Mouse (Mus musculus): ENCODE measurements at regions not wholly inside any gene's neighbourhood (a gene's known extent, or its start where the extent isn't known, plus 50 kb on each side); places are given as distances from the start of the nearest gene placed in this dataset.

- DNase-seq (ENCODE audit: low read depth, low spot score), result no peak
Observed at GRCm38 (mm10) chr10:46329052-46329451, 751.4 kb downstream of the Hace1 start.

GRCm38 (mm10) chr10:46331599-46332283 is 754.1 kb downstream of the Hace1 start:
- DNase-seq (ENCODE audit: low read depth, low spot score), result no peak

GRCm38 (mm10) chr10:46333231-46333630 is 755.6 kb downstream of the Hace1 start:
- no peak for DNase-seq (ENCODE audit: low read depth, low spot score)

GRCm38 (mm10) chr10:46345315-46345714 is 767.7 kb downstream of the Hace1 start:
- DNase-seq (ENCODE audit: low read depth, low spot score), result no peak

GRCm38 (mm10) chr10:46349613-46350012 is 772.0 kb downstream of the Hace1 start:
- DNase-seq (ENCODE audit: low read depth, low spot score), result no peak

GRCm38 (mm10) chr10:46350196-46350595 is 772.6 kb downstream of the Hace1 start:
- no peak for DNase-seq (ENCODE audit: low read depth, low spot score)

- no peak for DNase-seq (ENCODE audit: low read depth, low spot score)
Observed at GRCm38 (mm10) chr10:46356775-46357174, 779.1 kb downstream of the Hace1 start.

GRCm38 (mm10) chr10:46373715-46374475 is 796.3 kb downstream of the Hace1 start:
- no peak for DNase-seq (ENCODE audit: low read depth, low spot score)

- no peak for DNase-seq (ENCODE audit: low read depth, low spot score)
Observed at GRCm38 (mm10) chr10:46374646-46375045, 797.0 kb downstream of the Hace1 start.

GRCm38 (mm10) chr10:46397089-46397488 is 819.5 kb downstream of the Hace1 start:
- DNase-seq (ENCODE audit: low read depth, low spot score), result no peak

- no peak for DNase-seq (ENCODE audit: low read depth, low spot score)
Observed at GRCm38 (mm10) chr10:46403883-46404282, 826.3 kb downstream of the Hace1 start.
